Mouse (Mus musculus) Patski (cell line): ENCODE results near the gene Gm45753. TPM values are rescaled to one million over a fixed set of nuclear protein-coding genes. Genes with fewer than 3 reads are reported as not detected.

Experiments
- ATAC-seq: fragments of 100-300 bp; one replicate; pipeline ENCODE4 v1.8.0; 2021
- CTCF ChIA-PET: fragments of 350-600 bp; sonication (Branson Sonifier 250); formaldehyde crosslinking; loops from one replicate; lab custom pipeline; 2022; ENCODE audit warnings: inconsistent platforms; lab: Charles Lee
- POLR2A ChIA-PET: fragments of 350-600 bp; sonication (Branson Sonifier 250); formaldehyde crosslinking; loops from one replicate; lab custom pipeline; 2022; ENCODE audit warnings: antibody characterized with exemption, inconsistent platforms; lab: Charles Lee
- DNase-seq: peaks from one replicate; pipeline ENCODE4 v3.0.0-alpha.2; 2011; ENCODE audit warnings: low read depth, low spot score
- H3K27me3 ChIP-seq: fragments of 371-371 bp; one replicate; pipeline ENCODE4 v1.5.1; 2021
- CTCF ChIP-seq: fragments of 100-300 bp; IDR thresholded peaks from one replicate; pipeline ENCODE4 v1.5.1; 2021
- in situ Hi-C: fragments of 300-500 bp; cut with MboI; formaldehyde crosslinking; loops from 3 replicates; pipeline ENCODE4 v1.11.1; 2018; ENCODE audit warnings: low pct_unique_long_range_greater_than_20kb, mixed read lengths
- polyA plus RNA-seq: library from polyadenylated mRNA; unstranded; gene quantifications from one replicate; pipeline ENCODE4 v1.2.3, GENCODE M21; 2021

The Gm45753 gene
- polyA plus RNA-seq, 1 experiment from 2014 or later = 0.03 TPM

GRCm38 (mm10) chr8:45254194-45254842, 53.9 kb downstream of the Gm45753 start:
- no peak for TF ChIP-seq CTCF
- POLR2A ChIA-PET = interaction anchor here (0.7 kb wide), 1 partner anchor 13 kb away, joined by 4 read pairs; no protein-coding TSS in a partner anchor
- CTCF ChIA-PET = interaction anchor here (1.4 kb wide), 1 partner anchor 18 kb away, joined by 7 read pairs; no protein-coding TSS in a partner anchor
- no peak for ATAC-seq
- in situ Hi-C loops = no loop called here
- peaks cover 23% of the 10 kb centered on the region for H3K27me3 ChIP-seq
- DNase-seq = no peak

GRCm38 (mm10) chr8:45253586-45253985, 54.7 kb downstream of the Gm45753 start:
- ChIA-PET CTCF (interaction anchor here (1.4 kb wide), 1 partner anchor 17 kb away, joined by 7 read pairs; no protein-coding TSS in a partner anchor), POLR2A (no interaction called here)
- no peak for TF ChIP-seq CTCF
- DNase-seq = no peak
- in situ Hi-C loops = no loop called here
- H3K27me3 ChIP-seq = peaks cover 30% of the 10 kb centered on the region
- no peak for ATAC-seq

GRCm38 (mm10) chr8:45253111-45253510, 55.2 kb downstream of the Gm45753 start:
- DNase-seq = no peak
- CTCF ChIA-PET = no interaction called here
- TF ChIP-seq CTCF = no peak
- in situ Hi-C loops = no loop called here
- POLR2A ChIA-PET = no interaction called here
- peaks cover 33% of the 10 kb centered on the region for H3K27me3 ChIP-seq
- ATAC-seq = no peak

- ATAC-seq (no peak), DNase-seq (no peak)
- in situ Hi-C loops = loop anchor here (25.0 kb wide), 1 partner anchor 309 kb away; the partner anchor contains the start of gene Fat1
- TF ChIP-seq CTCF = no peak
- H3K27me3 ChIP-seq = peaks cover 44% of the 10 kb centered on the region
- ChIA-PET POLR2A (no interaction called here), CTCF (no interaction called here)
Measured at GRCm38 (mm10) chr8:45246307-45246706, 62.0 kb downstream of the Gm45753 start.

GRCm38 (mm10) chr8:45239363-45239762, 68.9 kb downstream of the Gm45753 start:
- peaks cover 24% of the 10 kb centered on the region for H3K27me3 ChIP-seq
- in situ Hi-C loops = loop anchor here (5.0 to 25.0 kb wide), 2 partner anchors 172 to 302 kb away; partner anchors contain the start of genes Fat1 and Mtnr1a
- DNase-seq (no peak), ATAC-seq (no peak)
- ChIA-PET POLR2A (no interaction called here), CTCF (interaction anchor here (1.3 to 5.8 kb wide), 4 partner anchors 17 to 186 kb away, joined by 3 to 100 read pairs (median 13); partner anchors contain the start of gene Mtnr1a)
- TF ChIP-seq CTCF = no peak

- TF ChIP-seq CTCF = peak; percentile 68
- in situ Hi-C loops = loop anchor here (5.0 to 25.0 kb wide), 2 partner anchors 171 to 301 kb away; partner anchors contain the start of genes Fat1 and Mtnr1a
- H3K27me3 ChIP-seq = peaks cover 24% of the 10 kb centered on the region
- POLR2A ChIA-PET = no interaction called here
- CTCF ChIA-PET = interaction anchor here (0.7 to 5.8 kb wide), 10 partner anchors 10 to 185 kb away, joined by 3 to 100 read pairs (median 3); partner anchors contain the start of gene Mtnr1a
- ATAC-seq (peak; percentile 48), DNase-seq (no peak)
Measured at GRCm38 (mm10) chr8:45238282-45238681, 70.0 kb downstream of the Gm45753 start.

GRCm38 (mm10) chr8:45236164-45236912, 71.9 kb downstream of the Gm45753 start:
- peaks cover 18% of the 10 kb centered on the region for H3K27me3 ChIP-seq
- ATAC-seq = peak; percentile 77
- DNase-seq = no peak
- ChIA-PET CTCF (interaction anchor here (0.7 to 5.8 kb wide), 17 partner anchors 10 to 190 kb away, joined by 3 to 100 read pairs (median 4); partner anchors contain the start of gene Mtnr1a), POLR2A (no interaction called here)
- TF ChIP-seq CTCF = peak; percentile 86
- in situ Hi-C loops = loop anchor here (5.0 to 25.0 kb wide), 2 partner anchors 169 to 299 kb away; partner anchors contain the start of genes Fat1 and Mtnr1a

- ChIA-PET CTCF (interaction anchor here (0.7 to 4.1 kb wide), 5 partner anchors 13 to 180 kb away, joined by 3 to 24 read pairs (median 3); partner anchors contain the start of gene Mtnr1a), POLR2A (no interaction called here)
- no peak for DNase-seq
- no peak for TF ChIP-seq CTCF
- in situ Hi-C loops = loop anchor here (5.0 to 25.0 kb wide), 2 partner anchors 168 to 298 kb away; partner anchors contain the start of genes Fat1 and Mtnr1a
- peaks cover 9% of the 10 kb centered on the region for H3K27me3 ChIP-seq
- ATAC-seq = no peak
Measured at GRCm38 (mm10) chr8:45235228-45235627, 73.0 kb downstream of the Gm45753 start.

- in situ Hi-C loops = loop anchor here (25.0 kb wide), 1 partner anchor 296 kb away; the partner anchor contains the start of gene Fat1
- POLR2A ChIA-PET = no interaction called here
- CTCF ChIA-PET = interaction anchor here (1.1 kb wide), 1 partner anchor 163 kb away, joined by 4 read pairs; no protein-coding TSS in a partner anchor
- ATAC-seq (no peak), DNase-seq (no peak)
- TF ChIP-seq CTCF = no peak
- H3K27me3 ChIP-seq = no peaks in the 10 kb centered on the region
Measured at GRCm38 (mm10) chr8:45233256-45233655, 75.0 kb downstream of the Gm45753 start.

Other genes starting within 250 kb of the Gm45753 start
- gene Mtnr1a, start 239.3 kb downstream of the Gm45753 start, polyA plus RNA-seq = not detected
- not detected for gene F11, start 46.4 kb downstream of the Gm45753 start, polyA plus RNA-seq
- not detected for gene Klkb1, start 13.6 kb downstream of the Gm45753 start, polyA plus RNA-seq
- 7.9 TPM for gene Cyp4v3, start 24.8 kb upstream of the Gm45753 start, polyA plus RNA-seq
- gene Fam149a, start 73.8 kb upstream of the Gm45753 start, polyA plus RNA-seq = 53.1 TPM
- gene Tlr3, start 102.6 kb upstream of the Gm45753 start, polyA plus RNA-seq = 4.9 TPM
- gene Sorbs2, start 199.3 kb upstream of the Gm45753 start, polyA plus RNA-seq = 17.3 TPM